Mouse (Mus musculus) CD4-positive naive resting alpha-beta T cell, adult 57 days (primary cell): ENCODE data around the gene Gm29776. TPM values are rescaled to one million over a fixed set of nuclear protein-coding genes. Genes with fewer than 3 reads are reported as not detected.

Source experiments
- total RNA-seq: library from RNA; stranded (reverse); gene quantifications from one replicate; pipeline ENCODE4 v1.2.4, GENCODE M21; 2023

Gene Gm29776
- total RNA-seq: not detected

GRCm38 (mm10) chr14:54698733-54699132 is at the start of gene Gm29776:
TSS of gene Gm29776 (minus strand) at chr14:54698833.

GRCm38 (mm10) chr14:54712074-54712473 is 13.4 kb upstream of the Gm29776 start, which contains the start of gene Cebpe:
TSS of gene Cebpe (minus strand) at chr14:54712174.

DNA sequence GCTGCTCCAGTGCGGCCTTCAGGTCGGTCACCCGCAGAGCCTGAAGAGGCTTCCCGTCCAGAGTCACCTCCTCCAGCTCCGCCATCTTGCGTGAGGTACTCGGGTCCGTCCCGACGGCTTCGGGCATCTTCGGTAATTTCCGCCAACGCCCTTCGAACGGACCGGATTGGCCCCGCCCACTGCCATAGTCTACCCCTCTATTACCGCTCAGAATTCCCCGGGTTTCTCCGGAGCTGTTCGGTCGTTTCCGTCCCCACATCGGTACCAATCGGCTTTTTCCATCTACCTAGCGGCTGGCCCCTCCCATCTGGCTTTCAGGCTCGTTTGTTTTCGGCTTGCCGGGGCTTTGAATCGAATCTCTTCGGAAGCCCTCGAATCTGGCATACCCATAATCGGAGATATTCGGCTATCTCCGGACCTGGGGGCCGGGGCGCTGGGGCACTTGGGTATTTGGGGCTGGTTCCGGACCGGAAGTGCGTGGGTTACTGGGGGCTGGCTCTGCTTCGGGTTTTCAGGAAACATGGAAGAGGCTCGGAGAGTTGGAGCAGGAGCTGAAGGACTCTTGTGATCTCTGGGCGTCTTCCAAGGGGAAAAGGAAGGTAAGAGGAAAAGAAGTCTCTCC is 12.0 kb downstream of the Gm29776 start, which contains the start of gene Acin1:
TSS of gene Acin1 (minus strand) at position 410 of the 622 bp plus-strand sequence.

GRCm38 (mm10) chr14:54686063-54686521 is 12.5 kb downstream of the Gm29776 start, which contains the start of gene 1700123O20Rik:
TSS of gene 1700123O20Rik (plus strand) at chr14:54686216.

Other genes with a start within 250 kb of the Gm29776 start
- gene Lrp10, start 234.7 kb downstream of the Gm29776 start, total RNA-seq: 157 TPM
- not detected for gene Rem2, start 222.7 kb downstream of the Gm29776 start, total RNA-seq
- gene Prmt5, start 181.3 kb downstream of the Gm29776 start, total RNA-seq: 33.7 TPM
- gene Haus4, start 144.2 kb downstream of the Gm29776 start, total RNA-seq: 14.4 TPM
- gene Ajuba, start 121.3 kb downstream of the Gm29776 start, total RNA-seq: 0.27 TPM
- gene 4931414P19Rik, start 92.8 kb downstream of the Gm29776 start, total RNA-seq: 9.3 TPM
- gene Psmb5, start 80.8 kb downstream of the Gm29776 start, total RNA-seq: 53.8 TPM
- gene Psmb11, start 77.4 kb downstream of the Gm29776 start, total RNA-seq: not detected
- gene Gm17606, start 57.9 kb downstream of the Gm29776 start, total RNA-seq: not detected
- 12.8 TPM for gene Cdh24, start 57.5 kb downstream of the Gm29776 start, total RNA-seq
- gene 1700123O20Rik, start 12.6 kb downstream of the Gm29776 start, total RNA-seq: 30.0 TPM
- gene Acin1, start 11.9 kb downstream of the Gm29776 start, total RNA-seq: 585 TPM
- gene Cebpe, start 13.3 kb upstream of the Gm29776 start, total RNA-seq: not detected
- 0.86 TPM for gene Slc7a8, start 83.1 kb upstream of the Gm29776 start, total RNA-seq
- gene Rnf212b, start 115.3 kb upstream of the Gm29776 start, total RNA-seq: not detected
- 10.6 TPM for gene Homez, start 172.1 kb upstream of the Gm29776 start, total RNA-seq
- gene Ppp1r3e, start 178.7 kb upstream of the Gm29776 start, total RNA-seq: 10.2 TPM
- gene Bcl2l2, start 184.5 kb upstream of the Gm29776 start, total RNA-seq: 3.5 TPM
- gene Gm20521, start 184.6 kb upstream of the Gm29776 start, total RNA-seq: not detected
- 273 TPM for gene Pabpn1, start 193.7 kb upstream of the Gm29776 start, total RNA-seq
- gene Slc22a17, start 214.3 kb upstream of the Gm29776 start, total RNA-seq: 2.3 TPM
- not detected for gene Efs, start 227.3 kb upstream of the Gm29776 start, total RNA-seq
- not detected for gene Il25, start 233.9 kb upstream of the Gm29776 start, total RNA-seq
- gene Cmtm5, start 237.4 kb upstream of the Gm29776 start, total RNA-seq: not detected